Mouse (Mus musculus): Measurements from ENCODE around the gene Kif23.

- TF ChIP-seq POLR2A (IDR thresholded peaks at IDR 0.05; ENCODE audit: insufficient read length, low read depth) (no peak), USF1 (IDR thresholded peaks at IDR 0.05; ENCODE audit: low read depth) (no peak), E2F4 (IDR thresholded peaks at IDR 0.05; ENCODE audit: insufficient read depth) (no peak), MYOG (IDR thresholded peaks at IDR 0.05; ENCODE audit: control insufficient read depth in 1 of 3, insufficient read depth in 1 of 3, insufficient read length in 2 of 3, low read depth in 2 of 3) (no peak), POLR2AphosphoS2 (IDR thresholded peaks at IDR 0.05; ENCODE audit: insufficient read length, low read depth) (no peak), CEBPB (IDR thresholded peaks at IDR 0.05; ENCODE audit: insufficient read depth, poor library complexity, severe bottlenecking) (no peak), MYOD1 (IDR thresholded peaks at IDR 0.05; ENCODE audit: control insufficient read depth in 1 of 3, insufficient read length in 2 of 3, low read depth in 2 of 3) (no peak), MAX (IDR thresholded peaks at IDR 0.05; ENCODE audit: low read depth) (no peak), TCF12 (IDR thresholded peaks at IDR 0.05; ENCODE audit: insufficient read depth, poor library complexity, severe bottlenecking) (no peak)
These were observed 67.7 kb downstream of the Kif23 start for GRCm38 (mm10) chr9:61878889-61879288.

Data from myocyte (in vitro differentiated cells).